Mouse (Mus musculus): Measurements from ENCODE around the gene Lef1. TPM values are rescaled to one million over a fixed set of nuclear protein-coding genes. Genes with fewer than 3 reads are reported as not detected.

The Lef1 gene
- total RNA-seq, 2 experiments from 2014 or later, result 7.3 to 10.1 TPM

GRCm38 (mm10) chr3:131245766-131246578, 135.7 kb downstream of the Lef1 start:
- peak; percentile 70 to 71 for DNase-seq (ENCODE audit: low spot score in 2 of 2)

DNA sequence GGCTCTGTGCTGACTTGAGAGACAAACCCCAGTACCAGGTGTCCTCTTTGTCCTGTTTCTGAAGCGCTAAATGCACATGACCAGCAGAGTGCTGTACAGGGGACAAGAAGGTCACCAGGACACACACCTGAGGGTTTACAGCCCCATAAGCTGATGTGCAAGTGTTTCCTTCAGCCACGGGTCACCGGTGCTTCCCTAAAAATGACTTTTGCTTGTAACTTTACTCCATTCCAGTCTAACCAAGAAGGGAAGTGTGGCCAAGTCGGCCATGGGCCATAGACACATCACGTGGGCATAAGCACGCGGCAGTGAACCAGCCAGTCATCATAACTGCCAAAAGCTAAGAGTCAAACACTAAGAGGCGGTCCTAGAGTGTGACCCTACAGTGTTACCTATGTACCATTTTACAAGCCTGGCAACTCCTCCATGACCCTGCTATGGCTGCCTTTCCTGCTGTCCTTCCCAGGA, 136.3 kb downstream of the Lef1 start:
- DNase-seq (ENCODE audit: low spot score in 2 of 2), result peak in 1 of 2 experiments; percentile 44

- no peak for DNase-seq (ENCODE audit: low spot score in 2 of 2)
Observed at GRCm38 (mm10) chr3:131247447-131247846, 137.2 kb downstream of the Lef1 start.

DNA sequence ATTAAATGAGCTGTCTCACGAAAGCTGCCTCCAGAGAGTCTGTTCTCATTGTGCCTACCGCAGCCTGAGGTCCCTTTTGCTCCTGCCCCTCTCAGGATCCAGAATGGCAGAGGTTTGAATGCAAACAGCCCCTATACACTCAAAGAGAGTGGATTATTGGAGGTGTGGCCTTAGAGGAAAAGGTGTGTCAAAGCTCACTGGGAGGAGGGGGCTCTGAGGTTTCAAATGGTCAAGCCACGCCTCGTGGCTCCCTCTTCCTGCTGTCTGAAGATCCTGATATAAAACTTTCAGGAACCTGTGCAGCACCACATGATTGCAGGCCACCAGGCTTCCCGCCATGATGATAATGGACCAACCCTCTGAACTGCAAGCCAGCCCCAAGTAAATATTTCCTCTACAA, 137.6 kb downstream of the Lef1 start:
- DNase-seq (ENCODE audit: low spot score in 2 of 2), result no peak

DNA sequence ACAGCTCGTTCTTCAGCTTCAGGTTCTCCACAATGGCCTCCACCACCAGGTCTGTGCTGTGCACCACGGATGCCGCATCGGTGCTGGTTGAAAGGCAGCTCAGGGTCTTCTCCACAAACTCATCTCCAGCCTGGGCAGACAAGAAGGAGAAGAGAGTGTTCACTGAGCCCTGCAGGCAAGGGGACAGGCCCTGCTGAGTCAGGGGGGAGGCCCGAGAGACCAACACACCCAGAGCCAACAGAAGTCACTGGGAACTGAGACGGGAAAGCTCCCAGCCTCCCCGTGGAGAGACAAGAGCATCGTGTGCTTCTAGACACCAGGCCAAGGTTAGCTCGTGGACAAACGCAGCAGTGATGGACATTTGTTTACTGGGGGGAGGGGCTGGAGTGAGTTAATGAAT, 138.2 kb downstream of the Lef1 start:
- no peak for DNase-seq (ENCODE audit: low spot score in 2 of 2)

DNA sequence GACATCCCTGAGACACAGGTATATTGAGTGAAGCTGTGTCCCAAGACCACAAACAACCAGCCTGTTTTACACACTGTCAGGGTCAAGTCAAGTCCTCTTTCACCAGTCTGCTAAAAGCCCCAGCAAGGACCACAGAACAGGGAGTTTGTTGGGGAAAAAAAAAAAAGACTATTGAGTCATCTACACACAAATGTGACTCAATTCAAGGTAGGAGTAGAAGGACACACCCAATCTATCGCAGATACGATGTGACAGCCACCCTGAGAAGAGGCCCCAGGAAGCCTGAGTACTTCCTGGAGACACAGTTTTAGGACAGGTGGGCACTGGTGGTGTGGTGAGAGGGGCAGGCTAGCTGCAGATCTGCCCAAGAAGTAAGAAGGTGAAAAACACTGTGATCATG, 140.0 kb downstream of the Lef1 start:
- DNase-seq (ENCODE audit: low spot score in 2 of 2), result no peak

DNA sequence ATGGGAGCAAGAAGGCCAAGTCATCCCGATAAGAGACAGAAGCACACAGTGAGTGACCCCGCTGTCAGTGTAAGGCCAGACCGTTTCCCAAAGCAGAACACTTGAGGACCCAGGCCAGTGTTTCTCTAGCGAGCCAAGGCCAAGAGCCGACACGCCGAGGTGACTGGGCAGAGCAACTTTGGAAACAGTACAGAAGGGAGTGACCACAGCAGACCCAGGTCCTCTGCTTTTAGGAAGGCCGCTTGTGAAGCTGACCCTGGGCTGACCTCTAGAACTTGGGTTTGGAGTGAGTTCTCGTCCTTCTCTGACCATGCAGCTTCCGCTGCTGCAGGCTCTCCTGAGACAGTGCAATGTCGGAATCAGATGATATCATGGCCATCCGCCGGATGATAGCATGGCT, 140.7 kb downstream of the Lef1 start:
- no peak for DNase-seq (ENCODE audit: low spot score in 2 of 2)

DNA sequence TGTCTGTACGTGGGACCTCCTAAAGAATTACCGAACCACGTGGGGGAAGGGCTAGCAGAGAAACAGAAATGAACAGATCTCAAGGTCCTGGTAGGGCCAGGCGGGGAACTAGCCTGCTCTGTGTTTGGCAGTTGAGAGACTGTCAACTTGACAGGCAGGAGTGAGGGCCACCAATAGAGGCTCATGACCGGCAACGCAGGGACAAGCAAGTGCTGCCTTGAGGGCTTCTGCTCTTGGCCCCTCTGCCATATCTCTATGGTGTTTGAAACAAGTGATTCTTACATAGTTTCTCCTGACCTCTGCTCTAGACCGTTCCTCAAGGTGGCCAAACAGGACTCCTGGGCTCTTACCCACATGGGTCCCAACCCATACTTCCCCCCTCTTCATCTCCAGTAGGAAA, 141.3 kb downstream of the Lef1 start:
- DNase-seq (ENCODE audit: low spot score in 2 of 2), result no peak

DNA sequence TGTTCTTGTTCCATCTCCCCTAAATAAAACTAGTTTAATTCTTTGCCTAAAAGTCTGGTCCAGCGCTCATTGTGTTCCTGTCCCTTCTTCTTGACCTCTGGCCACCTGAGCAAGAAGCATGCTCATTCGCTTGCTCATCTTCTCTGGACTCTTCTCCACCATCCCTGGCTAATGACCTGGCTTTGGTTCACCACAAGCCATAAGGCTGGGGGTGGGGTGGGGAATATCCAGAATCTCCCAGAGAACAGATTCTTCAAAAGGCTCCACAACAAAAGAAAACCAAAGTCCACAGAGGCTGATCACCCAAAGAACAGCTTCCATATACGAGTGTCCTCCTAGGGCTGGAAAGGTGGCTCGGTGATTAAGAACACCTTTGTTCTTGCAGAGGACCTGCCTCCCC, 144.7 kb downstream of the Lef1 start:
- no peak for DNase-seq (ENCODE audit: low spot score in 2 of 2)

GRCm38 (mm10) chr3:131255399-131255981, 145.2 kb downstream of the Lef1 start:
- DNase-seq (ENCODE audit: low spot score in 2 of 2), result no peak

DNA sequence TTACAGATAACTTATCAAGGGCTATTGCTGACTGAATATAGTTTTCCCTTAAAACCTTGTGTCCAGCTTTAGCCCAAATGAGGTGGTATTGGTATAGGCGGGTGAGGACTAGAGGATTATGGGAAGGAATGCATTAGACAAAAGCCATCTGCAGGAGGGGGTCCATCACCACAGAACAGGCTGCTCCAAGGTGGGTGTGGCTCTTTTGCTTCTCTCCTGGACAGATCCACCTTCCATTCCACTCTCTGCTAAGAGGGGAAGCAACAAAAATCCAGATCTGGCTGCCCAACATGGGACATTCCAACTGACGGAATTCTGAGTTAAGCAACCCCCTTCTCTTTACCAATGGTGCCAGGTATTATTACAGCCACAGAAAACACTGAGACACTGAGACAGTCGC, 148.7 kb downstream of the Lef1 start:
- no peak for DNase-seq (ENCODE audit: low spot score in 2 of 2)

DNA sequence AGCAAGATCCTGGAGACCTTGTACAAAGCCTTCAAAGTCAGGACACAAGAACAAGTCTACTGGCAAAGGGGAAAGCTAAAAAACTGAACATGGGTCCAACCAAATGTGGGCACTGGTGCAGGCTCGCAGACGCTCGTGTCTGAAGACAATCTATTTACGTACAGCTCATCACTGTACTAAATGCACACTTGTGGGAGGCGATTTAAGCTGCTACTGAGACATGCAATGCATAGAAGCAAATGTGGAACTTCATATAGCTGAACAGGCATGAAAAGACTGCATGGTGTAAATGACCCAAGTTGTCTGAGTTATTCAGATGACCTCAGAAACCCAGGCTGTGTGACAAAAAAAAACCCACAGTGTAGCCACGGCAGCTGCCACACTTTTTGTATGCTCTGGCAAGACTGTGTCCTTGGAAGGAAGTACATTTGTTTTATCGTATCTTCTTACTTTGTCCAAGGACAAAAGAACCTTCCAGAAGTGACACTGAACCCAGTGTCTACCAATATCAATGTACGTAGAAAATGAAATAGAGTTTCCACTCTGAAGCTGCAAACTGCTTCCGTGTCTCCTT, 149.2 kb downstream of the Lef1 start:
- no peak for DNase-seq (ENCODE audit: low spot score in 2 of 2)

DNA sequence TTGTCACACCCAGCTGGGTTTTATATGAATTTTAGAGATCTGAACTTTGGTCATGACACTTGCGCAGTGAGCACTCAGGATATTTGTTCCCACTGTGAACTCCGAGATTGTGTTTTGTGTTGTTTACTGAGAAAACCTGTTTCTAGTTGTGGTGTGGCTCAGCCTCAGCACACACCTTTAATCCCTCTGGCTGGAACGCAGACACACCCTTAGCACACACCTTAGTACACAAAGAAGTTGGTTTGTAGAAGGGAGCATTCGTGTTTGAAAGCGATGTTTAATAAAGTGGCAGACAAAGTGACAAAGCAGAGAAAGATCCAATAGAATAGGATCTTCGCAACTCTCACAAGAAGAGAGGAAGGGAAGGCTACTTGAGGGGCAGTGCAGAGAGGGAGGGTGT, 150.1 kb downstream of the Lef1 start:
- DNase-seq (ENCODE audit: low spot score in 2 of 2), result no peak

- DNase-seq (ENCODE audit: low spot score in 2 of 2), result no peak
Observed at GRCm38 (mm10) chr3:131263766-131264486, 153.7 kb downstream of the Lef1 start.

DNA sequence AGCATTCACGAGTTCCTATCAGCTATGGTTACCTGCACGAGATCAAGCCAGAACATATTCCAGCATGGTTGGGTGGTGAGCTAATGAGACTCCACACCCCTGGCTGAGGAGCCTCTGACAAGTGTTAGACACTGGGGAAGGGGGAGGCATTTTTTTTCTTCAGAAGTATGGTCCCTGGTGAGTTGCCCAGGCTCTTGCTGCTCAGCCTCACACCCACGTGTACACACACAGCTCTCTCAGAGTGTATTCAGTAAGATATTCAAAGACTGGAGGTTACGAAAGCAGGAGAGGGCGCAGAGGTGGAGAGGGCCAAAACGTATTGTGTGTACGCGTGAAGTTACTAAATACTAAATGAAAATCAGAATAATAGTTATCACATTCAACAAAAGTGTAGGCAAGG, 155.2 kb downstream of the Lef1 start:
- DNase-seq (ENCODE audit: low spot score in 2 of 2), result no peak

DNA sequence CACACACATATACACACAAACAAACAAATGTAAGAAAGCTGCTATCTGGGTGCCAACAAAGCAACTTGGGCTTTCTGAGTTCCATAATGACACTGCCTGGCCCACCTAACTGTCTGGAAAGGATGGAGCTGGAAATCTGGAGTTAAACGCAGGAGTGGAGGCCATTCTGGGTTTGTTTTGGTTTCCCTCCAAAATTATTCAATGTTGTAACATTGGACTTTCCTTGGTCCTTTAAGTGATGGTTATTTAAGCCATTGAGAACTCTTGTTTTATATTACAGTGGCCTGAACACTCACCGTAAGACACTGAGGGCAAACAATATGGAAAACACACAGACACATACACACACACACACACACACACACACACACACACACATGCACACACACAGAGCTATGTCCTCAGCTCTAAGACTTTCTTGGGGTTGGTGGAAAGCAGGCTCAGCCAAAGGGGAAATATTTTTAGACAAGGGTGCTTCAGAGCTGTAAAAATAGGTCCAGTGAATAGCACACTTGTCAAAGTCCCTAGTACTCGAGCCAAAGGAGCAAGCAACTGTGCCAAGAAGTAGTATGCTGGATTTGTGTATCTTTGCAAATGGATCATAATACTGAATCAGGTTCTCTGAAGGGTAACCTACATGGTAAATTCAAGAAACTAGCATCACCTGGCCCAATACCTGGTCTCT, 156.2 kb downstream of the Lef1 start:
- no peak for DNase-seq (ENCODE audit: low spot score in 2 of 2)

DNA sequence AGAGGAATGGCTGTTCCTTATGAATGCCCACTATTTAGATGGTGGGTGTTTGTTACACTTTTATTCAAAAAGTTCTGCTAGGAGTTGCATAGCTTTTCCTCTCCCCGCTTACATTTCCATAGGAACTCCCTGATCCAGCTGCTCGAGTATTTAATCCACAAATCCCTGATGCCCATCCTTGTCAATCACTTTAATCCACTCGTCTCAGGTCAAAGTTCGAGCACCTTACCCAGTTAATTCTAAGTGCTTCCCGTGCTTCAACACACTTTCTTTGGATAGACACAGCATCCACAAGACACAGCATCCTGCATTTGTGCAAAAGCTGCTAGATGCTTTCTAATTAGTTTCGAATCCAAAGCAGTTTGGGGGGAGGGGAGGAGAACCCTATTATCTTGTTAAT, 160.1 kb downstream of the Lef1 start:
- DNase-seq (ENCODE audit: low spot score in 2 of 2), result no peak

- DNase-seq (ENCODE audit: low spot score in 2 of 2), result peak; percentile 54 to 63
Observed at GRCm38 (mm10) chr3:131271157-131271556, 160.9 kb downstream of the Lef1 start.

GRCm38 (mm10) chr3:131271559-131272373, 161.5 kb downstream of the Lef1 start, which contains the start of gene Hadh:
Hadh (minus strand) TSS chr3:131272101.
- DNase-seq (ENCODE audit: low spot score in 2 of 2), result peak; percentile 82 to 84

Measured in adrenal gland, adult 18-20 months (tissue).